In genomic region chr1:152593831-152594549, GRCm38 (mm10) we compare ENCODE assay signal across 12 mouse cellular contexts.
DNase-seq lines count a peak whose midpoint lies in the region; ATAC-seq lines count a peak whose summit lies in the region.
"Had no signal": no experiment of that assay in that cellular context is flagged by ENCODE, and none has a peak within 500 bp of the region (broad histone marks: within the 10 kb centered on the region; RNA-seq: fewer than 3 reads in every experiment).

No protein-coding gene starts in this region.

- peaks cover 5% of the 10 kb centered on the region; the same call in 1 of the 2 replicates for H3K36me3 ChIP-seq in heart, embryonic 12.5 days
- H3K36me3 ChIP-seq in lung, embryonic 16.5 days (ENCODE audit: control insufficient read depth, insufficient read depth, low read length): no peaks in the 10 kb centered on the region
- H3K36me3 ChIP-seq: intestine, embryonic 15.5 days; stomach, embryonic 15.5 days had no signal

- H3K9ac ChIP-seq in heart, embryonic 12.5 days: no peak overlapping the region
- no peak overlapping the region for H3K9ac ChIP-seq in lung, embryonic 16.5 days (ENCODE audit: low read length)
- H3K9ac ChIP-seq: intestine, embryonic 15.5 days; stomach, embryonic 15.5 days had no signal

- DNase-seq in heart, adult 18-20 months: no peak
- DNase-seq in lung, postnatal 36 days: no peak
- peak; percentile 20 for DNase-seq in naive thymus-derived CD4-positive, alpha-beta T cell, adult 2 months (ENCODE audit: low read depth)
- DNase-seq in thymus, postnatal 36 days: peak; percentile 45 to 67
- DNase-seq in adrenal gland, postnatal 10 days: no peak
- DNase-seq: cerebellum, adult 11-12 months had no signal

- no peaks in the 10 kb centered on the region for H3K27me3 ChIP-seq in heart, embryonic 12.5 days (replicated peaks)
- no peaks in the 10 kb centered on the region for H3K27me3 ChIP-seq in lung, embryonic 16.5 days (ENCODE audit: control insufficient read depth, insufficient read depth, low read depth, low read length)
- H3K27me3 ChIP-seq: CH12.LX; intestine, embryonic 15.5 days; stomach, embryonic 15.5 days had no signal

- H3K4me2 ChIP-seq in heart, embryonic 12.5 days: no peak overlapping the region
- no peak overlapping the region for H3K4me2 ChIP-seq in lung, embryonic 16.5 days (ENCODE audit: low read depth, low read length)
- H3K4me2 ChIP-seq: intestine, embryonic 15.5 days; stomach, embryonic 15.5 days had no signal

- ATAC-seq in heart, embryonic 12.5 days (ENCODE audit: insufficient number of reproducible peaks, low FRiP score): no peak
- no peak for ATAC-seq in lung, embryonic 16.5 days (ENCODE audit: low read depth)
- ATAC-seq: intestine, embryonic 15.5 days had no signal

- 85% methylated on average over 9 of the region's 9 CpGs for WGBS in heart, embryonic 12.5 days
- 83% methylated on average over 9 of the region's 9 CpGs for WGBS in lung, embryonic 16.5 days

- H3K9me3 ChIP-seq in heart, embryonic 12.5 days (replicated peaks): no peaks in the 10 kb centered on the region
- H3K9me3 ChIP-seq in lung, embryonic 16.5 days (ENCODE audit: control insufficient read depth, low read length): no peaks in the 10 kb centered on the region
- H3K9me3 ChIP-seq: forebrain, embryonic 10.5 days; intestine, embryonic 15.5 days; stomach, embryonic 15.5 days had no signal

- peak overlapping the region; percentile 64 for H3K27ac ChIP-seq in heart, embryonic 12.5 days (ENCODE audit: poor library complexity, severe bottlenecking)
- H3K27ac ChIP-seq in lung, embryonic 16.5 days (ENCODE audit: low read length): peak overlapping the region; percentile 35
- H3K27ac ChIP-seq: forebrain, embryonic 10.5 days; intestine, embryonic 15.5 days; stomach, embryonic 15.5 days had no signal

- H3K4me3 ChIP-seq in heart, embryonic 12.5 days: no peak overlapping the region
- H3K4me3 ChIP-seq in lung, embryonic 16.5 days (ENCODE audit: low read length): no peak overlapping the region
- H3K4me3 ChIP-seq: forebrain, embryonic 10.5 days; intestine, embryonic 15.5 days; stomach, embryonic 15.5 days had no signal

- H3K4me1 ChIP-seq in heart, embryonic 12.5 days (replicated peaks): peaks cover 77% of the 10 kb centered on the region
- H3K4me1 ChIP-seq in lung, embryonic 16.5 days (replicated peaks; ENCODE audit: control insufficient read depth, insufficient read depth, low read length): peaks cover 17% of the 10 kb centered on the region

Comparison
In these comparisons a context has a peak if more than half of its experiments do, and no peak if none do; other contexts are left out.
1. DNase-seq: peak in naive thymus-derived CD4-positive, alpha-beta T cell, adult 2 months (single experiment) and thymus, postnatal 36 days (2 of 2); none in heart, adult 18-20 months (0 of 2), lung, postnatal 36 days (single experiment) and adrenal gland, postnatal 10 days (single experiment).